ENCODE assay signal across 20 mouse cellular contexts in genomic region chr11:68465090-68465489, GRCm38 (mm10). TPM values are rescaled to one million over a fixed set of nuclear protein-coding genes. Genes with fewer than 3 reads are reported as not detected.
A peak's percentile ranks its signal among the peaks of the same experiment; 100 is the strongest.
DNase-seq lines count a peak whose midpoint lies in the region; ATAC-seq lines count a peak whose summit lies in the region.
"Had no signal": no experiment of that assay in that cellular context is flagged by ENCODE, and none has a peak within 500 bp of the region (broad histone marks: within the 10 kb centered on the region; RNA-seq: fewer than 3 reads in every experiment).

No protein-coding gene starts in this region.

- no peaks in the 10 kb centered on the region for H3K27me3 ChIP-seq in liver, embryonic 11.5 days (replicated peaks; ENCODE audit: control insufficient read depth, insufficient read depth, low read length)
- H3K27me3 ChIP-seq: embryonic facial prominence, embryonic 12.5 days; forebrain, embryonic 13.5 days had no signal

- no peak overlapping the region for H3K9ac ChIP-seq in liver, embryonic 11.5 days (ENCODE audit: low read depth, low read length)
- H3K9ac ChIP-seq: embryonic facial prominence, embryonic 12.5 days; forebrain, embryonic 13.5 days had no signal

- no peaks in the 10 kb centered on the region for H3K4me1 ChIP-seq in liver, embryonic 11.5 days (replicated peaks; ENCODE audit: control insufficient read depth, insufficient read depth, low read length)
- H3K4me1 ChIP-seq: embryonic facial prominence, embryonic 12.5 days; forebrain, embryonic 13.5 days had no signal

- H3K36me3 ChIP-seq in liver, embryonic 11.5 days (ENCODE audit: control insufficient read depth, insufficient read depth, low read length): no peaks in the 10 kb centered on the region
- H3K36me3 ChIP-seq: embryonic facial prominence, embryonic 10.5 days; embryonic facial prominence, embryonic 12.5 days had no signal

- no peak overlapping the region for H3K4me2 ChIP-seq in liver, embryonic 11.5 days
- H3K4me2 ChIP-seq: embryonic facial prominence, embryonic 12.5 days; forebrain, embryonic 13.5 days had no signal

- peak; percentile 26 for ATAC-seq in CD4-positive, CD25-positive, alpha-beta regulatory T cell, adult 4 months
- peak; percentile 54 for ATAC-seq in activated CD4-positive, CD25-positive, alpha-beta regulatory T cell, adult 4 months
- ATAC-seq in liver, embryonic 11.5 days (replicated peaks; ENCODE audit: low FRiP score): no peak
- ATAC-seq: forebrain, embryonic 13.5 days; forebrain, embryonic 16.5 days had no signal

- DNase-seq in naive thymus-derived CD4-positive, alpha-beta T cell, adult 2 months (ENCODE audit: low read depth): peak; percentile 40
- no peak for DNase-seq in embryo, embryonic 10.5 days (ENCODE audit: low spot score)
- no peak for DNase-seq in spleen, postnatal 14 days (ENCODE audit: low spot score in 2 of 2)
- no peak for DNase-seq in liver, embryonic 11.5 days (ENCODE audit: low spot score)
- DNase-seq: adrenal gland, adult 2 months; adrenal gland, postnatal 10 days; adrenal gland, postnatal 25 days; cerebellum, adult 11 months; cerebellum, adult 18-20 months; cerebellum, adult 8-10 months; cerebellum, adult 9-11 months; cerebellum, postnatal 14 days; cerebellum, postnatal 36 days had no signal

- no peak overlapping the region for H3K4me3 ChIP-seq in liver, embryonic 11.5 days (ENCODE audit: low read depth, low read length)
- H3K4me3 ChIP-seq: embryonic facial prominence, embryonic 10.5 days; embryonic facial prominence, embryonic 12.5 days; forebrain, embryonic 13.5 days had no signal

- H3K9me3 ChIP-seq in liver, embryonic 11.5 days (ENCODE audit: control insufficient read depth, low read length): no peaks in the 10 kb centered on the region
- H3K9me3 ChIP-seq: embryonic facial prominence, embryonic 10.5 days; embryonic facial prominence, embryonic 12.5 days; forebrain, embryonic 13.5 days had no signal

- 63% methylated on average over 2 of the region's 2 CpGs for WGBS in liver, embryonic 11.5 days

- no peak overlapping the region for H3K27ac ChIP-seq in liver, embryonic 11.5 days (ENCODE audit: low read depth, low read length)
- H3K27ac ChIP-seq: embryonic facial prominence, embryonic 10.5 days; embryonic facial prominence, embryonic 12.5 days; forebrain, embryonic 13.5 days had no signal

RNA-seq across cellular contexts. Expression of gene Pik3r5, which starts 33.2 kb away (rescaled TPM):
- 10 to 100 TPM; 17.9 to 26.3 TPM for polyA plus RNA-seq in CD4-positive, CD25-positive, alpha-beta regulatory T cell, adult 4 months (2017; shearing (Covaris generic))
- 10 to 100 TPM; 17.1 to 20.0 TPM for polyA plus RNA-seq in activated CD4-positive, CD25-positive, alpha-beta regulatory T cell, adult 4 months (2017; shearing (Covaris generic))
- 0.56 and 0.84 TPM in 2 replicates for polyA plus RNA-seq in liver, embryonic 11.5 days (2014; fragmentation: Nextera tagmentation; extraction: Ambion mirVana)

RNA-seq across cellular contexts. Expression of gene Pik3r6, which starts 37.7 kb away (rescaled TPM):
- polyA plus RNA-seq in CD4-positive, CD25-positive, alpha-beta regulatory T cell, adult 4 months (2017; shearing (Covaris generic)): not detected
- not detected for polyA plus RNA-seq in activated CD4-positive, CD25-positive, alpha-beta regulatory T cell, adult 4 months (2017; shearing (Covaris generic))
- polyA plus RNA-seq in liver, embryonic 11.5 days (2014; fragmentation: Nextera tagmentation; extraction: Ambion mirVana): 1.8 and 1.9 TPM in 2 replicates
- polyA plus RNA-seq: C2C12 had no signal
